Mouse (Mus musculus) midbrain, embryonic 10.5 days (tissue): Measurements from ENCODE around the gene Gm15319. TPM values are rescaled to one million over a fixed set of nuclear protein-coding genes. Genes with fewer than 3 reads are reported as not detected.
"Not testable (repeated sequence)": the region's sequence is repeated elsewhere in the genome, so short reads cannot be mapped to it uniquely, and the experiment has no call there.

Source experiments
- DNase-seq: peaks from one replicate; pipeline ENCODE4 v3.0.0-alpha.2; 2017; ENCODE audit warnings: low spot score
- H3K27ac ChIP-seq: fragments of 300-500 bp; sonication (generic); replicated peaks from 2 replicates; pipeline ENCODE4 v1.5.1; 2016; ENCODE audit warnings: mild to moderate bottlenecking
- H3K27me3 ChIP-seq: fragments of 300-500 bp; sonication (generic); 2 replicates; pipeline ENCODE4 v1.6.1; 2016; ENCODE audit warnings: low read depth, mild to moderate bottlenecking; ENCODE audit not compliant: poor library complexity, severe bottlenecking
- H3K36me3 ChIP-seq: fragments of 300-500 bp; sonication (generic); 2 replicates; pipeline ENCODE4 v1.6.1; 2016; ENCODE audit warnings: mild to moderate bottlenecking, moderate library complexity
- H3K4me1 ChIP-seq: fragments of 300-500 bp; sonication (generic); 2 replicates; pipeline ENCODE4 v1.6.1; 2016
- H3K4me3 ChIP-seq: fragments of 300-500 bp; sonication (generic); 2 replicates; pipeline ENCODE4 v1.5.1; 2016; ENCODE audit warnings: mild to moderate bottlenecking, moderate library complexity
- H3K9me3 ChIP-seq: fragments of 300-500 bp; sonication (generic); replicated peaks from 2 replicates; pipeline ENCODE4 v1.6.1; 2016; ENCODE audit warnings: mild to moderate bottlenecking
- WGBS: fragments of 180-500 bp; shearing (Covaris S2); methylation state at CpG from one replicate; pipeline ENCODE4 v1.1.7; 2016; 5-methylcytosine and 5-hydroxymethylcytosine counted together
- polyA plus RNA-seq: library from polyadenylated mRNA; unstranded; fragments of >200 nt; fragmentation: Nextera tagmentation; extraction: Ambion mirVana; gene quantifications from 2 replicates; pipeline ENCODE4 v1.2.1, GENCODE M21; 2016

The Gm15319 gene
- polyA plus RNA-seq, 1 experiment from 2014 or later, result 0.09 TPM

DNA sequence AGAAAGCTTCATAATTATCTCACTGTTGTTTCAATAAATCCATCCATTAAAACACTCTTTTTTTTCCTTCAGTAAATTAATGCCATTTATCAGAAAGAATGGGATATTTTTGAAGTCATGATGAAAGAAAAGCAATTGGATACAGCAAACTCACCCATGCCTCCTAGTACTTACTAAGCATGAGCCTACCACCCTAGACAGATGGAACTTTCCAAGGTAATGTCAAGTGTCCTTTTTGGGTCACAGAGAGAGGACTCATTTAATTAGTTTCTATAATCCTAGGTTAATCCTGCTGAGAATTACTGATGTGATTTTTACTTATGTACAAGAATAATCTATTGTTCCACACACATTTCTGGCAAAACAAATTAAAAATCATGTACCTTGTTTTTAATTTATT lies 69.0 kb downstream of the Gm15319 start:
- H3K36me3 ChIP-seq, H3K9me3 ChIP-seq, H3K27ac ChIP-seq, H3K4me3 ChIP-seq, DNase-seq, H3K4me1 ChIP-seq, H3K27me3 ChIP-seq: not testable (repeated sequence)

DNA sequence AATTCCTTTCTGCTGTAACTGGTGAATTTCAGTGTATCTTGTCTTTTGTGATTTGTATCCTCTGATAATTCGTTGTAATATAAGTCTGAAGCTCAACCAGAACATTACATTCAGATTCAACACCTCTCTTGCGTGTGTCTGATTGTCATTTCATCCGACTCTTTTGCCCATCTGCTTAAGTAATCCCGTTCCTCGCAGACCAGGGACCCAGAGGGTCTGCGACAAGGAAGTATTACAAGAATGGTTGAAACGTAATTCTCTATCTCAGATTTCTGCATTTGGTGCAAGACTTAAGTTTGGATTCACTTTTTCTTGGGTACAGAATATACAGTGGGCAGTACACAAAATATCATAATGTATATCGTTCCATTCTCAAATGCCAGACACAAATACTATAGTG lies 73.0 kb downstream of the Gm15319 start:
- not testable (repeated sequence) for DNase-seq, H3K36me3 ChIP-seq
- 88% methylated on average over 5 of the region's 8 CpGs for WGBS

DNA sequence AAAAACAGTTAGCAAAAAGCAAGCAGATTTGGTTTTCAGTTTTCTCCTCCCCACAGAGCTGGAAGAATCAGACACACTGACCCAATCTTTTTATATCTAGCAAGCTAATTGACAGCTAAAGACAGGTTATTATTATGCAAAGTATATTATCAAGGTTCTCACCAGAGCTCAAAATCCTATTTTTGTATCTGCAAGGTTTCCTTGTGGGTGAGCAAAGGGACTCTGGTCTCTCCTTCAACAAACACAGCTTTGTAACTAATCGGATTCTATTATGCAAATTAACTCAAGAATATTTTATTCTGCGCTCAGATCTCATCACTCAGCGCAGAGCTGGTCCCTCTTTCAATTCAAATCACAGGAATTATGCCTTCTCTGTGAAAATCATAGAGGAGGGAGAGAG lies 74.1 kb downstream of the Gm15319 start:
- not testable (repeated sequence) for DNase-seq, H3K4me3 ChIP-seq, H3K27ac ChIP-seq, H3K27me3 ChIP-seq, H3K4me1 ChIP-seq, H3K36me3 ChIP-seq, H3K9me3 ChIP-seq
- 94% methylated on average over 2 of the region's 3 CpGs for whole genome bisulfite sequencing

More for the DNA sequence above, 73.0 kb downstream of the Gm15319 start:
- not testable (repeated sequence) for H3K27me3 ChIP-seq, H3K4me3 ChIP-seq, H3K4me1 ChIP-seq, H3K27ac ChIP-seq, H3K9me3 ChIP-seq

DNA sequence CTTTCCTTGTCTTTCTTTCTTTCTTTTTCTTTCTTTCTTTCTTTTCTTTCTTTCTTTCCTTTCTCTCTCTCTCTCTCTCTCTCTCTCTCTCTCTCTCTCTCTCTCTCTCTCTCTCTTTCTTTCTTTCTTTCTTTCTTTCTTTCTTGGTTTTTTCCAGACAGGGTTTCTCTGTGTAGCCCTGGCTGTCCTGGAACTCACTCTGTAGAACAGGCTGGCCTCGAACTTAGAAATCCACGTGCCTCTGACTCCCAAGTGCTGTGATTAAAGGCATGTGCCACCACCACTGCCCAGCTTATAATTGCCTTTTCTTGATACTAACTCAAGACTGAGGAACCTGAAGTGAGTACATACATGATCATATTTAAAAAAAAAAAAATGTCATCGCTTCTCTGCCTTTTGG lies 75.3 kb downstream of the Gm15319 start:
- H3K27ac ChIP-seq, H3K4me3 ChIP-seq, H3K36me3 ChIP-seq, H3K27me3 ChIP-seq, H3K4me1 ChIP-seq, H3K9me3 ChIP-seq, DNase-seq: not testable (repeated sequence)
- WGBS, result 89% methylated on average over 3 of the region's 3 CpGs
